Mouse (Mus musculus): ENCODE results near the gene Sag. TPM values are rescaled to one million over a fixed set of nuclear protein-coding genes. Genes with fewer than 3 reads are reported as not detected.

The Sag gene
- total and polyA plus RNA-seq, 3 experiments = 0.19 to 2.0 (median 1.0) TPM

DNA sequence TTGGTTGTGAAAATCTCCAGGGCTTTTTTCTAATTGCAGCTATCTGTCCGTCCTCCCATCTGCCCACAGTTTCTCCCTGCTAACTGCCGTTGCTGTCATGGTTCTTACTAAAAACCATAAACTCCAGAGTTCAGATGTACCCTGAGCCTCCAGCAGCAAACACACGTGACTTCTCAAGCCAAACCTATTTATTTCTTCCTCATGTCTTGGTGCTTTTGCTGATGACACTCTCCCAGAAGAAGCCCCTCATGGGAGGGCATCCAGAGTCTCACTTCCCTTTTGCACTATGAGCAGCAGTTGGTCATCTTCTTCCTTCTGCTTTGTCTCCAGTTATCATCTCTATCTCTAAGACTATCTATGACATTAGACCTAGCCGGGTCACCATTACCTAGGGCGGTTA lies 45.8 kb downstream of the Sag start (continued):
- TF ChIP-seq MAFK (IDR thresholded peaks at IDR 0.05; ENCODE audit: insufficient replicate concordance, low read length) (0 out of 2 replicates have a peak, but pooled peaks have one; percentile 30), POLR2AphosphoS2 (IDR thresholded peaks at IDR 0.05; ENCODE audit: low read depth, low read length) (no peak), ZKSCAN1 (IDR thresholded peaks at IDR 0.05; ENCODE audit: borderline replicate concordance, low read depth, low read length) (no peak), ZMIZ1 (IDR thresholded peaks at IDR 0.05; ENCODE audit: low read depth, low read length) (no peak), ZNF384 (IDR thresholded peaks at IDR 0.05; ENCODE audit: low read depth, low read length) (no peak), MAX (IDR thresholded peaks at IDR 0.05; ENCODE audit: low read length) (peak; percentile 92), TBP (conservative IDR thresholded peaks at IDR 0.05; ENCODE audit: low read depth, low read length) (no peak), POLR2A (IDR thresholded peaks at IDR 0.05; ENCODE audit: low read depth, low read length) (no peak; the same call in 1 of the 2 replicates)

DNA sequence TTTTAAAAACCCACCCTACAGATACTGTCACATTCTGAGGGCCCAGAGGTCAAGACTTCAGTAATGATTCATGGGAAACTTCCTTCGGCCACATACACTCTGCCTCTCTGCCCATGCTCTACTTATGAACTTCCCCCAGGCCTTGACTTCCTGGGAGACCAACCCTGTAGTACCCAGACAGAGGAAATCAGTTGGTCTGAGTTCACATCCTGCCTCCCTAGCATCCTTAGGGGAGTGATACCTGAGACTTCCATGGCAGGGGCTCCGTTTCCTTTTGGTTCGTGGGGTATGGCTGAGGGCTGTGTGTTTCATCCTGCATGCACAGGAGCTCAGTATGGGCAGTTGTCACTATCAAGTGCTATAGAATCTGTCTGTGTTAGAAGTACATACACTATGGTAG lies 47.9 kb downstream of the Sag start:
- no peak for DNase-seq (ENCODE audit: extremely low read depth)
- H3K4me2 ChIP-seq (ENCODE audit: insufficient read depth, low read depth, poor library complexity, severe bottlenecking) = no peak overlapping the region
- dilution Hi-C loops (cut with MboI; ENCODE audit: extremely low pct_ligation_motif_present, extremely low pct_unique_long_range_greater_than_20kb, low sequenced_read_pairs) (no loop called here), in situ Hi-C loops (cut with MboI; ENCODE audit: low pct_ligation_motif_present, low pct_unique_long_range_greater_than_20kb, low sequenced_read_pairs) (no loop called here)
- H3K9ac ChIP-seq (ENCODE audit: insufficient read depth, low read depth) = 0 out of 2 replicates have a peak overlapping the region, but pooled peaks have one; percentile 23
- no peaks in the 10 kb centered on the region for H3K36me3 ChIP-seq (replicated peaks in 1 of 2; ENCODE audit: control insufficient read depth in 1 of 2, insufficient read depth in 1 of 2, low read length in 1 of 2)
- H3K4me1 ChIP-seq (ENCODE audit: control insufficient read depth in 1 of 2, insufficient read depth in 2 of 2) = peaks cover 41 to 73% of the 10 kb centered on the region in 2 experiments
- no peaks in the 10 kb centered on the region for H3K27me3 ChIP-seq (replicated peaks)
- H3K4me3 ChIP-seq (replicated peaks in 1 of 3; ENCODE audit: low read depth in 2 of 3, low read length in 2 of 3, poor library complexity in 1 of 3) = no peak overlapping the region
- TF ChIP-seq MAZ (IDR thresholded peaks at IDR 0.05; ENCODE audit: low read depth, low read length) (no peak), CHD1 (IDR thresholded peaks at IDR 0.05; ENCODE audit: low read depth, low read length) (no peak), USF1 (IDR thresholded peaks at IDR 0.05; ENCODE audit: low read depth, low read length) (no peak), MAFK (IDR thresholded peaks at IDR 0.05; ENCODE audit: insufficient replicate concordance, low read length) (no peak), HCFC1 (IDR thresholded peaks at IDR 0.05; ENCODE audit: low read depth, low read length) (no peak), UBTF (IDR thresholded peaks at IDR 0.05; ENCODE audit: low read depth, low read length) (no peak), MYC (IDR thresholded peaks at IDR 0.05; ENCODE audit: low read depth, low read length) (no peak), NRF1 (IDR thresholded peaks at IDR 0.05; ENCODE audit: low read depth, low read length) (0 out of 2 replicates have a peak, but pooled peaks have one; percentile 37), POLR2AphosphoS2 (IDR thresholded peaks at IDR 0.05; ENCODE audit: low read depth, low read length) (no peak), CTCF (conservative IDR thresholded peaks at IDR 0.05 in 1 of 2, IDR thresholded peaks at IDR 0.05 in 1 of 2; ENCODE audit: low read depth in 2 of 2, low read length in 2 of 2) (no peak), POLR2A (IDR thresholded peaks at IDR 0.05; ENCODE audit: low read depth, low read length) (no peak), E2F4 (IDR thresholded peaks at IDR 0.05; ENCODE audit: insufficient replicate concordance, low read depth, low read length) (no peak), NELFE (IDR thresholded peaks at IDR 0.05; ENCODE audit: low read depth, low read length) (no peak), SIN3A (IDR thresholded peaks at IDR 0.05; ENCODE audit: low read length) (no peak), ELF1 (IDR thresholded peaks at IDR 0.05; ENCODE audit: low read depth, low read length) (peak; percentile 20; the same call in 1 of the 2 replicates)
- H3K9me3 ChIP-seq (replicated peaks; ENCODE audit: low read length) = peaks cover under 1% of the 10 kb centered on the region
- peaks cover 32% of the 10 kb centered on the region for H3K79me2 ChIP-seq (replicated peaks; ENCODE audit: control insufficient read depth, extremely low read depth, insufficient read depth, poor library complexity, severe bottlenecking)
- H3K27ac ChIP-seq (ENCODE audit: insufficient read depth, low read depth) = peak overlapping the region; percentile 37
